Mouse (Mus musculus): ENCODE measurements around the gene Gatad2a. TPM values are rescaled to one million over a fixed set of nuclear protein-coding genes. Genes with fewer than 3 reads are reported as not detected.

Gatad2a gene
- polyA plus RNA-seq, 1 experiment from 2014 or later, result 30.6 TPM

DNA sequence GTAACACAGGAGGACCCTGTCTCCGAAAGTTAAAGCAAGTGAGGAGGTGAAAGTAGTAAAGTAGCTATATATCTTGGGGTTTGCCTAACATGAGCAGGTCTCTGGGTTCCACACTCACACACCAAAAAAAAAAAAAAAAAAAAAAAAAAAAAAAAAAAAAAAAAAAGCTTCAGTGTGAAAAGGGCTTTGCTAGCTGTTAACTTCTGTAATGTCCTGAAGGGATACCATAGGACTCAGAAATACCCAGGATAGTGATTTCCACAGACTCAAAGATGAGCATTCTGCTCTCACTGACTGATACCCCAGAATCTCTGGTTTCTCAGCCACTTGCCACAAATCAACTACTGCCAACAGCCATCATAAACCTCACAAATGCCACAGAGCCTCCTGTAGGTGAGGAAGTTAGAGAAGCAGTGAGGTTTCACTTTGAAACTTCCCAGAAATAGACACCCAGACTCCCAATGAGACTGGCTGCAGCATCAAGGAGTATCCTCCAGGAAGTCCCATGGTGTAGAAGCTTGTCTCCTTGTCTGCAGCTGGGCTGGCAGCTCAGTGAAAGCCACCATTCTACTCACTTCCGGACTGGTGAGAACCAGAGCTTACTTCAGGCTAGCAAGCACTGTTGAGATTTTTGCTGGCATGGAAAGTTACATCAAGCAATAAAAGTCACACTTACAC, 11.2 kb downstream of the Gatad2a start:
- Histone ChIP-seq H3K9me3 (no peaks in the 10 kb centered on the region), H3K27ac (replicated peaks) (no peak overlapping the region), H3K9ac (no peak overlapping the region), H3K4me2 (no peak overlapping the region), H3K4me3 (no peak overlapping the region), H3K36me3 (no peaks in the 10 kb centered on the region), H3K4me1 (replicated peaks) (no peaks in the 10 kb centered on the region), H3K27me3 (no peaks in the 10 kb centered on the region)
- ATAC-seq (ENCODE audit: low read depth), result no peak
- 89% methylated on average over 2 of the region's 2 CpGs for WGBS

DNA sequence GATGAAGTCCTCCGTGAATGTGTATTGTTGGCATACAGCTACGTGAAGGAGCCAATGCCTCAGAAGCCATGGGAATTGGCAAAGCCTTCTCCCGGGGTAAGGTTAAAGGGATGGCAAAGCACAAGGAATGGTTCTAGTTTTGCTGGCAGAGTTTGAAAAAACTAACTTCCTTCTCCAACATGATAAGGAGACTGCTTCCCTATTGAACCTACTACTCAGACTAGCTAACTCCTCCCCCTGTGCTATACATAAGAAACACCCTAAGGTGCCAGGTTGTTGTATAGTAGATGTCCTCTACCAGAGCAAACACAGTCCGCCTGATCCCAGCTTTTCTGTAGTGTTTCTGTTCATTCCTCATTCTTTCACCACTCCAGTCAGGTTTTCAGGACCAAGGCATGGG, 17.7 kb downstream of the Gatad2a start:
- Histone ChIP-seq H3K9ac (no peak overlapping the region), H3K9me3 (no peaks in the 10 kb centered on the region), H3K36me3 (no peaks in the 10 kb centered on the region), H3K27me3 (no peaks in the 10 kb centered on the region; the same call in 1 of the 2 replicates), H3K4me3 (no peak overlapping the region), H3K27ac (replicated peaks) (no peak overlapping the region), H3K4me2 (no peak overlapping the region), H3K4me1 (replicated peaks) (peaks cover 5% of the 10 kb centered on the region)
- WGBS, result 97% methylated on average over 4 of the region's 4 CpGs
- no peak for ATAC-seq (ENCODE audit: low read depth)

GRCm38 (mm10) chr8:69974806-69975205, 21.4 kb downstream of the Gatad2a start:
- WGBS, result 32% methylated on average over 5 of the region's 5 CpGs
- Histone ChIP-seq H3K27ac (replicated peaks) (peak overlapping the region; percentile 83; the same call in 1 of the 2 replicates), H3K9me3 (no peaks in the 10 kb centered on the region), H3K4me3 (peak overlapping the region; percentile 95), H3K9ac (peak overlapping the region; percentile 88), H3K27me3 (no peaks in the 10 kb centered on the region; the same call in 1 of the 2 replicates), H3K4me1 (replicated peaks) (peaks cover 42% of the 10 kb centered on the region), H3K36me3 (no peaks in the 10 kb centered on the region), H3K4me2 (peak overlapping the region; percentile 79)
- no peak for ATAC-seq (ENCODE audit: low read depth)

- 0% methylated on average over 22 of the region's 50 CpGs for WGBS
- peak; percentile 93 for ATAC-seq (ENCODE audit: low read depth)
- Histone ChIP-seq H3K36me3 (no peaks in the 10 kb centered on the region), H3K27ac (replicated peaks) (peak overlapping the region; percentile 83), H3K9ac (peak overlapping the region; percentile 88), H3K4me3 (peak overlapping the region; percentile 95), H3K4me2 (peak overlapping the region; percentile 79), H3K4me1 (replicated peaks) (peaks cover 42% of the 10 kb centered on the region), H3K9me3 (no peaks in the 10 kb centered on the region), H3K27me3 (no peaks in the 10 kb centered on the region; the same call in 1 of the 2 replicates)
Measured at GRCm38 (mm10) chr8:69974194-69974614, 22.0 kb downstream of the Gatad2a start.

GRCm38 (mm10) chr8:69973442-69974161, 22.6 kb downstream of the Gatad2a start:
- no peaks in the 10 kb centered on the region for H3K9me3 ChIP-seq
- under 1% methylated on average over 64 of the region's 68 CpGs for WGBS
- peak overlapping the region; percentile 79 for H3K4me2 ChIP-seq
- peak overlapping the region; percentile 83 for H3K27ac ChIP-seq (replicated peaks)
- H3K4me1 ChIP-seq (replicated peaks), result peaks cover 42% of the 10 kb centered on the region
- peak overlapping the region; percentile 95 for H3K4me3 ChIP-seq
- H3K36me3 ChIP-seq, result no peaks in the 10 kb centered on the region
- H3K27me3 ChIP-seq, result no peaks in the 10 kb centered on the region; the same call in 1 of the 2 replicates
- H3K9ac ChIP-seq, result peak overlapping the region; percentile 88
- peak; percentile 60 for ATAC-seq (ENCODE audit: low read depth)

GRCm38 (mm10) chr8:69973063-69973441, 23.1 kb downstream of the Gatad2a start:
- H3K27me3 ChIP-seq, result no peaks in the 10 kb centered on the region; the same call in 1 of the 2 replicates
- 10% methylated on average over 7 of the region's 7 CpGs for WGBS
- H3K27ac ChIP-seq (replicated peaks), result peak overlapping the region; percentile 83; the same call in 1 of the 2 replicates
- peak overlapping the region; percentile 95 for H3K4me3 ChIP-seq
- no peaks in the 10 kb centered on the region for H3K9me3 ChIP-seq
- peak; percentile 4; the same call in 1 of the 2 replicates for ATAC-seq (ENCODE audit: low read depth)
- H3K36me3 ChIP-seq, result no peaks in the 10 kb centered on the region
- peak overlapping the region; percentile 79 for H3K4me2 ChIP-seq
- peaks cover 42% of the 10 kb centered on the region for H3K4me1 ChIP-seq (replicated peaks)
- peak overlapping the region; percentile 88 for H3K9ac ChIP-seq

GRCm38 (mm10) chr8:69970880-69971279, 25.3 kb downstream of the Gatad2a start:
- Histone ChIP-seq H3K27ac (replicated peaks) (no peak overlapping the region), H3K4me1 (replicated peaks) (peaks cover 42% of the 10 kb centered on the region), H3K9ac (peak overlapping the region; percentile 61; the same call in 1 of the 2 replicates), H3K4me2 (0 out of 2 replicates have a peak overlapping the region, but pooled peaks have one; percentile 79), H3K36me3 (no peaks in the 10 kb centered on the region), H3K27me3 (no peaks in the 10 kb centered on the region; the same call in 1 of the 2 replicates), H3K4me3 (no peak overlapping the region), H3K9me3 (no peaks in the 10 kb centered on the region)
- 95% methylated on average over 2 of the region's 2 CpGs for WGBS
- no peak for ATAC-seq (ENCODE audit: low read depth)

DNA sequence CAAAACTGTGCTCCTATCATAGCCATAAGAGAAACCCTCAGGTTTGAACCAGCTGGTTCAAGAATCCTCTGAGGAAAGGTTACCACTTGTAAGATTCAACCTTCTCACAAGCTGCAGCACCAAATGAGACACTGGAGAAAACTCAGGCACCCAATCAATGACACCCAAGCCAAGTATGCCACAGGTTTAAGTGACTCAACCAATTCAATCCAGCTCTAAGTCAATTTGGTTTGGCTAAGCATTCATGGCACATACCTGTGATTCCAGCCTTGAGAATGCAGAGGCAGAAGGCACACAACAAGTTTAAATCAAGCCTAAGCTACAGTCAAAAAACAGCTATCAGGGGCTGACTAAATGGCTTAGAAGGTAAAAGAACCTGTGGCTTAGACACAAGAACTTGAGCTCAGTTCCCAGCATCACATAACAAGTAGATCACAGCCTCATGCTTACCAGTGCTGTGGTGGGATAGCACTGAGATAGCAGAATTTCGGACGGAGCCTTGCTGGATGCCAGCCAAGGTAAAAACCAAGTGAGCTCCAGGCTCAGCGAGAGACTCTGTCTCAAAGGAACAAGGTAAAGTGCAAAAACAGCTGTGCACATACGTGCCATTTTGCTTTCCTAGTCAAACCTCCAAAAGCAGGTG, 28.8 kb downstream of the Gatad2a start:
- Histone ChIP-seq H3K27me3 (no peaks in the 10 kb centered on the region), H3K36me3 (no peaks in the 10 kb centered on the region), H3K9ac (no peak overlapping the region), H3K9me3 (no peaks in the 10 kb centered on the region), H3K27ac (replicated peaks) (no peak overlapping the region), H3K4me3 (no peak overlapping the region), H3K4me1 (replicated peaks) (peaks cover 26% of the 10 kb centered on the region), H3K4me2 (no peak overlapping the region)
- no peak for ATAC-seq (ENCODE audit: low read depth)
- WGBS, result 76% methylated on average over 4 of the region's 4 CpGs

DNA sequence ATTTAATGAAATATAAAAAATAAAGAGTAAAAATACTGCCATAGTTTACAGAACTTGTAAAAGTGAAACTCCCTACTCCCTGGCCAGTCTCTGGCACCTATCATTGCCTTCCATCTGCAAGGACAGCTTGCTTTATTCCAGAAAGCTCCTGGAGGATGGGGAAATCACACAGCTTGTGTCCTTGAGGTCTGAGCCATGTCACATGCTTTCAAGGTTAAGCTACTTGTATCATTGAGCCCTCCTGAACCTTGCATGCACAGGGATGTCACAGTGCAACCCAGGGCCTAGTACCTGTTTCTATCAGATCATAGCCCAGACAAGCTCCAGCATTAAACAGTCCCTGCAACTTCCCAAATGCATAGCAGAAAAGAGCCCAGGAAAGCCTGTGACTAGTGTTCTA, 36.9 kb downstream of the Gatad2a start:
- Histone ChIP-seq H3K36me3 (no peaks in the 10 kb centered on the region), H3K4me1 (replicated peaks) (peaks cover 31% of the 10 kb centered on the region), H3K4me2 (no peak overlapping the region), H3K9me3 (no peaks in the 10 kb centered on the region), H3K27ac (replicated peaks) (no peak overlapping the region), H3K9ac (no peak overlapping the region), H3K27me3 (no peaks in the 10 kb centered on the region), H3K4me3 (no peak overlapping the region)
- no peak for ATAC-seq (ENCODE audit: low read depth)

- Histone ChIP-seq H3K9me3 (no peaks in the 10 kb centered on the region), H3K4me1 (replicated peaks) (peaks cover 33% of the 10 kb centered on the region), H3K36me3 (no peaks in the 10 kb centered on the region), H3K9ac (no peak overlapping the region), H3K4me3 (no peak overlapping the region), H3K4me2 (no peak overlapping the region), H3K27ac (replicated peaks) (no peak overlapping the region), H3K27me3 (no peaks in the 10 kb centered on the region)
- no peak for ATAC-seq (ENCODE audit: low read depth)
Measured at GRCm38 (mm10) chr8:69957879-69958278, 38.3 kb downstream of the Gatad2a start.

- ATAC-seq (ENCODE audit: low read depth), result no peak
- 71% methylated on average over 1 of the region's 1 CpGs for WGBS
- no peak overlapping the region for H3K4me2 ChIP-seq
Measured at GRCm38 (mm10) chr8:69957419-69957818, 38.8 kb downstream of the Gatad2a start.

GRCm38 (mm10) chr8:69956651-69957050, 39.5 kb downstream of the Gatad2a start:
- Histone ChIP-seq H3K27me3 (no peaks in the 10 kb centered on the region), H3K9me3 (no peaks in the 10 kb centered on the region), H3K9ac (no peak overlapping the region), H3K4me3 (no peak overlapping the region), H3K27ac (replicated peaks) (no peak overlapping the region), H3K4me1 (replicated peaks) (peaks cover 33% of the 10 kb centered on the region), H3K4me2 (no peak overlapping the region), H3K36me3 (no peaks in the 10 kb centered on the region)
- ATAC-seq (ENCODE audit: low read depth), result no peak
- 62% methylated on average over 2 of the region's 2 CpGs for WGBS

More at GRCm38 (mm10) chr8:69957419-69957818, 38.8 kb downstream of the Gatad2a start:
- no peak overlapping the region for H3K27ac ChIP-seq (replicated peaks)
- no peaks in the 10 kb centered on the region for H3K9me3 ChIP-seq
- no peak overlapping the region for H3K9ac ChIP-seq
- H3K4me1 ChIP-seq (replicated peaks), result peaks cover 33% of the 10 kb centered on the region
- H3K36me3 ChIP-seq, result no peaks in the 10 kb centered on the region
- no peak overlapping the region for H3K4me3 ChIP-seq
- no peaks in the 10 kb centered on the region for H3K27me3 ChIP-seq

All from neural tube, embryonic 13.5 days (tissue).